Mouse (Mus musculus): ENCODE measurements around the gene Marco. TPM values are rescaled to one million over a fixed set of nuclear protein-coding genes. Genes with fewer than 3 reads are reported as not detected.

Marco gene
- polyA plus RNA-seq (2014; fragmentation: Illumina TruSeq; extraction: RNeasy Lipid Tissue Mini Kit (QIAGEN cat#74804); ENCODE audit: low read depth, low replicate concordance), result not detected

GRCm38 (mm10) chr1:120504924-120505323 is at the start of gene Marco:
Gene Marco, minus strand, starts transcription at chr1:120505024.

Other genes with a start within 250 kb of the Marco start
- 0.32 TPM for gene Steap3, start 232.3 kb downstream of the Marco start, polyA plus RNA-seq (2014; fragmentation: Illumina TruSeq; extraction: RNeasy Lipid Tissue Mini Kit (QIAGEN cat#74804); ENCODE audit: low read depth, low replicate concordance)
- gene C1ql2, start 164.4 kb downstream of the Marco start, polyA plus RNA-seq (2014; fragmentation: Illumina TruSeq; extraction: RNeasy Lipid Tissue Mini Kit (QIAGEN cat#74804); ENCODE audit: low read depth, low replicate concordance), result not detected
- not detected for gene En1, start 97.4 kb upstream of the Marco start, polyA plus RNA-seq (2014; fragmentation: Illumina TruSeq; extraction: RNeasy Lipid Tissue Mini Kit (QIAGEN cat#74804); ENCODE audit: low read depth, low replicate concordance)